ENCODE assay signal across 8 mouse cellular contexts in the genomic region with DNA sequence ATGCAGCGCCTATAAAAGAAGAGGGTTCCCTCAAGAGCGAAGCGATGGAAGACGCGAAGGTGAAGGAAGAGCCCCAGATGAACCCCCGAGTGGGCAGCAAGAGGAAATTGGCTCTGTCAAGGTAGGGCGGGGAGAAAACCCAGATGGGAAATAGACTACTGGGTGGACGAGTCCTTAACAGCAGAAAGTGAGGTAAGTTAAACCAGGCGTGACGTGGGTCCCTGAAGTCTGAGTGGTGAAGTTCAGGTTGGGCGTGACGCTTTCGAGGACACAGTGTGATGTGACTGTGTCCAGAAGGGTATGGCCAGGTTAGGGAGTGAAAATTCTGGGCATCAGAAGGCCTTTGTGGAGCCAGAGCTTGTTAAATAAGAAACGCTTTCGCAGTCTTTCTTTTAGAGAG. TPM values are rescaled to one million over a fixed set of nuclear protein-coding genes. Genes with fewer than 3 reads are reported as not detected.
DNase-seq lines count a peak whose midpoint lies in the region; ATAC-seq and TF ChIP-seq lines count a peak whose summit lies in the region.
"Had no signal": no experiment of that assay in that cellular context is flagged by ENCODE, and none has a peak within 500 bp of the region (broad histone marks: within the 10 kb centered on the region; RNA-seq: fewer than 3 reads in every experiment).

No protein-coding gene starts in this region.

- WGBS in lung, postnatal 0 days: 26% methylated on average over 15 of the region's 15 CpGs
- 33% methylated on average over 15 of the region's 15 CpGs for WGBS in limb, embryonic 11.5 days
- WGBS in small intestine, adult 2 months: 24% methylated on average over 15 of the region's 15 CpGs

- peak overlapping the region; percentile 67 for H3K4me3 ChIP-seq in lung, postnatal 0 days (ENCODE audit: low read depth, low read length)
- H3K4me3 ChIP-seq in embryonic fibroblast, embryonic 13.5 days (ENCODE audit: insufficient read depth, low read length): peak overlapping the region; percentile 84
- peak overlapping the region; percentile 80 for H3K4me3 ChIP-seq in limb, embryonic 11.5 days (ENCODE audit: low read depth, low read length)
- H3K4me3 ChIP-seq in small intestine, adult 2 months (ENCODE audit: low read depth, low read length): peak overlapping the region; percentile 83

- H3K27ac ChIP-seq in lung, postnatal 0 days (ENCODE audit: low read length): no peak overlapping the region
- no peak overlapping the region for H3K27ac ChIP-seq in embryonic fibroblast, embryonic 13.5 days (ENCODE audit: insufficient read depth, low read length)
- H3K27ac ChIP-seq in limb, embryonic 11.5 days (replicated peaks; ENCODE audit: low read depth, low read length): no peak overlapping the region
- H3K27ac ChIP-seq in small intestine, adult 2 months (ENCODE audit: insufficient read depth, low read depth, low read length): no peak overlapping the region

- H3K4me2 ChIP-seq in lung, postnatal 0 days (replicated peaks; ENCODE audit: low read depth, low read length): peak overlapping the region; percentile 84
- peak overlapping the region; percentile 88 for H3K4me2 ChIP-seq in limb, embryonic 11.5 days (ENCODE audit: low read depth, severe bottlenecking)

- no peak; the same call in 1 of the 2 replicates for ATAC-seq in lung, postnatal 0 days
- no peak for ATAC-seq in limb, embryonic 11.5 days (ENCODE audit: insufficient number of reproducible peaks, low FRiP score, low TSS enrichment, low read depth)

- TF ChIP-seq EP300 in lung, postnatal 0 days (IDR thresholded peaks at IDR 0.05): no peak

- peak overlapping the region; percentile 33 for H3K9ac ChIP-seq in lung, postnatal 0 days (replicated peaks; ENCODE audit: low read depth)
- H3K9ac ChIP-seq in limb, embryonic 11.5 days (ENCODE audit: low read length): peak overlapping the region; percentile 64

- peak; percentile 18 for DNase-seq in lung, postnatal 0 days (ENCODE audit: low spot score)
- no peak for DNase-seq in lung, postnatal 25 days (ENCODE audit: low spot score)
- no peak for DNase-seq in limb, embryonic 11.5 days (ENCODE audit: low spot score)
- DNase-seq in right cerebral cortex, postnatal 36 days (ENCODE audit: low spot score in 2 of 2): no peak
- no peak for DNase-seq in layer of hippocampus, adult 9-11 months
- DNase-seq: cerebellum, adult 9-10 months had no signal

- H3K27me3 ChIP-seq in lung, postnatal 0 days (replicated peaks; ENCODE audit: insufficient read depth, low read length): no peaks in the 10 kb centered on the region
- no peaks in the 10 kb centered on the region for H3K27me3 ChIP-seq in limb, embryonic 11.5 days (ENCODE audit: control insufficient read depth, insufficient read depth, low read length)
- H3K27me3 ChIP-seq in small intestine, adult 2 months (ENCODE audit: control insufficient read depth, insufficient read depth, low read length): no peaks in the 10 kb centered on the region

- no peaks in the 10 kb centered on the region for H3K9me3 ChIP-seq in lung, postnatal 0 days (ENCODE audit: low read length)
- no peaks in the 10 kb centered on the region for H3K9me3 ChIP-seq in limb, embryonic 11.5 days (ENCODE audit: control insufficient read depth, low read length)

- TF ChIP-seq CTCF in lung, postnatal 0 days (IDR thresholded peaks at IDR 0.05): no peak
- TF ChIP-seq CTCF in embryonic fibroblast, embryonic 13.5 days (IDR thresholded peaks at IDR 0.05; ENCODE audit: borderline replicate concordance, insufficient read depth, low read length): no peak
- TF ChIP-seq CTCF in small intestine, adult 2 months (IDR thresholded peaks at IDR 0.05; ENCODE audit: extremely low read depth, insufficient read length, insufficient replicate concordance, low read depth, low read length): no peak

- H3K36me3 ChIP-seq in lung, postnatal 0 days (ENCODE audit: insufficient read depth, low read length): 0 out of 2 replicates have a peak, but pooled peaks cover 5% of the 10 kb centered on the region
- H3K36me3 ChIP-seq in limb, embryonic 11.5 days (ENCODE audit: control insufficient read depth, insufficient read depth, low read length): peaks cover 5% of the 10 kb centered on the region; the same call in 1 of the 2 replicates
- H3K36me3 ChIP-seq in small intestine, adult 2 months (ENCODE audit: control insufficient read depth, insufficient read depth, low read length): peaks cover 13% of the 10 kb centered on the region

- no peak for TF ChIP-seq POLR2A in embryonic fibroblast, embryonic 13.5 days (IDR thresholded peaks at IDR 0.05; ENCODE audit: low read depth, low read length)
- TF ChIP-seq POLR2A in small intestine, adult 2 months (IDR thresholded peaks at IDR 0.05; ENCODE audit: low read depth, low read length): no peak

- peaks cover 4% of the 10 kb centered on the region; the same call in 1 of the 2 replicates for H3K4me1 ChIP-seq in lung, postnatal 0 days (ENCODE audit: insufficient read depth, low read depth, low read length)
- no peaks in the 10 kb centered on the region for H3K4me1 ChIP-seq in embryonic fibroblast, embryonic 13.5 days (ENCODE audit: control insufficient read depth, insufficient read depth, low read length)
- peaks cover 8% of the 10 kb centered on the region; the same call in 1 of the 2 replicates for H3K4me1 ChIP-seq in limb, embryonic 11.5 days (ENCODE audit: control insufficient read depth, insufficient read depth, low read length)
- H3K4me1 ChIP-seq in small intestine, adult 2 months (ENCODE audit: control insufficient read depth, insufficient read depth, insufficient read length, low read length): peaks cover 7% of the 10 kb centered on the region; the same call in 1 of the 2 replicates

RNA-seq across cellular contexts. Expression of a gene that starts 0.9 kb away (rescaled TPM):
- polyA plus RNA-seq in lung, postnatal 0 days (2015; fragmentation: Nextera tagmentation; extraction: Ambion mirVana): 14.4 and 16.3 TPM in 2 replicates
- polyA plus RNA-seq in embryonic fibroblast, embryonic 13.5 days (2011; ENCODE audit: insufficient read length, low read depth, missing spikeins): 37.2 and 49.9 TPM in 2 replicates
- polyA plus RNA-seq in limb, embryonic 11.5 days (2014; fragmentation: Nextera tagmentation; extraction: Ambion mirVana): 38.3 and 45.3 TPM in 2 replicates
- polyA plus RNA-seq in small intestine, adult 2 months (2012; rRNA removed): 0.46 and 0.80 TPM in 2 replicates
